Mouse (Mus musculus): Measurements from ENCODE around the gene Angpt4. TPM values are rescaled to one million over a fixed set of nuclear protein-coding genes. Genes with fewer than 3 reads are reported as not detected.

Gene Angpt4
- polyA plus RNA-seq (2012; rRNA removed) = 2.6 and 2.8 TPM in 2 replicates

DNA sequence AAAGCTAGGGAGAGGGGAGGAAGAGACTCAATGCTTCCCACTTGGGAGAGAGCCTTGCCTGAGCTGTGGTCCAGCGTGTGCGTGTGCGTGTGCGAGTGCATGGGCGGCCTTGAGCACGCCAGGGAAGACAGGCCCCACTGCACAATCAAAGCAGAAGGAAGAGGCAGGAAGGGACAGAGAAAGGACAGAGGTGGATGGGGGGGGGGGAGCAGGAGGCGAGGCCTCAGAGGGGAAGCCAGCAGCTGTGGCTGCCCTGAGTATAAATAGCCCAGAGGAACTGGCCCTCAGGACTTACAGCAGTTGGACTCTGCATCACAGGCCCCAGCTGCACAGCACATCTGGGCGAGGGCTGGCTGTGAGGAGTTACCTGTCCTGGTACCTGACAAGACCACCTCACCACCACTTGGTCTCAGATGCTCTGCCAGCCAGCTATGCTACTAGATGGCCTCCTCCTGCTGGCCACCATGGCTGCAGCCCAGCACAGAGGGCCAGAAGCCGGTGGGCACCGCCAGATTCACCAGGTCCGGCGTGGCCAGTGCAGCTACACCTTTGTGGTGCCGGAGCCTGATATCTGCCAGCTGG, at the start of gene Angpt4:
Angpt4 (plus strand) TSS at position 292 of the 582 bp plus-strand sequence.
- DNase-seq (ENCODE audit: low spot score) = no peak

DNA sequence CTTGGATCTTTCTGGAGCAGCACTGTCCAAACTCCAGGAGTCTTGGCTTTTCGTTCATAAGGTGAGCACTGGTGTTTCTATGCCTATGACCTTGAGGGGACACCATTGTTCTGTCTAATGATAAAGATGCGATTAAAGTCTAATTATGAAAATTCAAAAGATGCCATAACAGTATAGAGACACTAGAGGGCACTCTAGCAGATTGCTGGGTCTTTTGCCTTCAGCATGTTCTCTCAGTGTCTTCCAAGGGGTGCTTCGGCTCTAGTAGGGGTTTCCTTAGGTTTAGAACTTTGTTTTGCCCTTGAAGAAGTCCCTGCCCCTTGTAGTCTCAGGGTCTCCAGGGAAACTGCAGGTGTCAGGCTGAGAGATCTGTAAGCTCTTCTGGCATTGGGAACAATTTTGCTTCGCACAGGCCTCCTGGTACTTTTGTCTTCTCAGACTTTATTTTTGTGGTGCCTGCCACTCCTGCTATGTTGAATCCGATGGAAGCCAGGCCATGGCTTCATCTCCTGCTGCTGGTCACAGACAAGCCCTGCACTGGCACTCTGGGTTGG, 48.7 kb upstream of the Angpt4 start:
- no peak for DNase-seq (ENCODE audit: low spot score)

DNA sequence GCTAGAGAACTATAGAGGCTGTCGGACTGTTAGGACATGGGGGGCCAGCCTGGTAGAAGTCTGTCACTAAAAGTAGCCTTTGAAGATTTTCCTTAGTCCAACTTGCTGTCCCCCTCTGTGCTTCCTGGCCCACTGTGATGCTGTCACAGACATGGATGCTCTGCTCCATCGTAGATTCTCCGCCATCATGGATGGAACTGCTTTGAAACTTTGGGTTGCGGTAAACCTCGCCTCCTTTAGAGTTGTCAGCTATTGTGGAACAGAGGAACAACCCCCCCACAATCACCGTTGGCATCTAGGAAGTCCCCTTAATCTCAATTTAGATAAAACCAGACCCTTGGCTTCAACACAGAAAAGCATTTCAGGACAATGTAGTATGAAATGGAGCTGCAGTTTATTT, 46.1 kb upstream of the Angpt4 start:
- no peak for DNase-seq (ENCODE audit: low spot score)

DNA sequence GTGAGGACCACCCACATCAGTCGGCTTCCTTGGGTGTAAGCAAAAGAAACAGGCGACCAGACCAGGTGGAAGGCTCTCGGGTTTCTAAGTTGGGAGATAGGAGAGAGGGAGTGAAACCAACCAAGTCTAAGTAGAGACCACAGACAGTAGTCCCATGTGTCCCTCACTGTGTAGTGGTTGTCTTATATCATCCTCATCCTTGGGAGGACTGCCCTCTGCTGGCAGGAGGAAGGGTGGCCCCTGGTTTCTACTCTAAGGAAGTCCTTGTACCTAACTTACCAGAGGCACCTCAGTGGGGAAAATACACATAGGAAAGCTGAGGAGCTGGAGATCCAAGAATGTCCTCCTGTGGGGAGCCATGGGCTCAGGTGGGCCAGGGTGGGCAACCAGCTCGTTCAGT, 44.5 kb upstream of the Angpt4 start:
- DNase-seq (ENCODE audit: low spot score) = no peak

DNA sequence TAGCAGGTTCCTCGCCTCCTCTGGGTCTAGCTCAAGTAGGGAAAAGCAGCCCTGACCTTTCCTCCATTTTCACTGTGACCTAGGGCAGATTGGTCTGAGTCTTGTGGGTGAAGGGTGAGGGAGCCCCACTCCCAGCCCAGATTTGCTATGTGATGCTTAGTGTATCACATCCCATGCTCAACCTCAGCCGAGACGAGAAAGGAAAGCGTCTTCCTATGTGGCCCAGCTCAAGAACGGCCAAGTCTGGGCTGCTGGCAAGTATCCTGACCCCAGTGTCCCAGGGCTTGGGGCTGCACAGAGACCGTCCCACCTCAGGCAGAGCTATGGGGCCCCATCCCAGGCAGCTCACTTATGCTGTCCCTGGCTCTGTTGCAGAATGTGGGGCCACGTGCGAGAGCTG, 42.8 kb upstream of the Angpt4 start:
- no peak for DNase-seq (ENCODE audit: low spot score)

DNA sequence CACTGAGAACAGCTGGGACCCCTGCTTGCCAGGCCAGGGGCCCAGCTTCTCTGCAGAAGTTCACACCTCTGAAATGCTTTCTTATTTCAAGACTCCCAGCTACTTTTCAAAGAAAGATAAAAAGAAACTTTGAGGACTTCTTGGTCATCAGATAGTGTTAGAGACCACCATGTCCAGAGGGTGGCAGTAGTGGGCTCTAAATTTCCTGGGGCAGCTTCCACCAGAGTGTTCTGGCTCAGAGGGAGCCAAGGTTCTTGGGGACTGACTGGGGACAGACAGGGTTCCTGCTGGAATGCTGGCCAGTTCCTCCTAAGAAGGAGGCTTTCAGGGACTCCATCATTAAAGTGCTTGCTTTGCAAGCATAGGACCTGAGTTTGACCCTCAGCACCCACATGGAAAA, 36.5 kb upstream of the Angpt4 start:
- DNase-seq (ENCODE audit: low spot score) = no peak

DNA sequence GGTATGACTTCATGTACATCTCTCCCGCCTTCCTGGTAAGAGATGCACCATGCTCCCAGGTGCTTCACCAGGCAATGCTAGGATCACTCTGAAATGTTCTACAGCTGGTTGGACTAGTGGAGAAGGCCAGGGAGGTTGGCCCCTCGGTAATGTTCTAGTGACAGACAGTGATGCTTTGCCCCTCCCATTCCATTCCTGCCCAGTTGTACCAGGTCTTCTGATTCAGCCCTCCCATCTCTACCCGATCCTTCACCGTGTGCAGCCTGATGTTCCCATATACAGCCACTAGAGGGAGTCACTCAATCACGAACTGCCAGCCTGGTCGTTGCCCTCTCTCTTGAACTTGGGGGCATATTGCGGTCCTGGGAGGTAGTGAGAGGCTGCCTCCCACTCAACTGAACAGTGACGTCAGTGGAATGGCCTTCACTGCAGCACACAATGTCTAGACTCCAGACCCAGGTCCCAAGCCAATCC, 35.0 kb upstream of the Angpt4 start:
- no peak for DNase-seq (ENCODE audit: low spot score)

DNA sequence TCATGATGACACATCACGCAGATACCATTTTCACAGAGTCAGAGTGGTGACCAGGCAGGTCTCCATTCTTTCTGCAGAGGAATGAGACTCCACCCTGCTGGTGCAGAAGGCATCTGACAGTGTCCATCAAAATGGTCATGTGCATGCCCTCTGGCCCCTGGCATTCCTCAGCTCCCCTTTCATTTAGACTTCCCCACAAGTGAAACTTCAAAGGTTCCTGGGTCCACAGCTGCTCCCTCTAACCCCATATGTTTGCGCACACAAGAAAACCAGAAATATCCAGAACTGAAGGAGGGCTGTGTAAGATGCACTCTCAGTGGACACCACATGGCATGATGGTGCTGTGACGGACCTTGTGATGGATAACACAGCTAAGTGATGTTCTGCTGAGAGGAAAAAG, 32.4 kb upstream of the Angpt4 start:
- no peak for DNase-seq (ENCODE audit: low spot score)

DNA sequence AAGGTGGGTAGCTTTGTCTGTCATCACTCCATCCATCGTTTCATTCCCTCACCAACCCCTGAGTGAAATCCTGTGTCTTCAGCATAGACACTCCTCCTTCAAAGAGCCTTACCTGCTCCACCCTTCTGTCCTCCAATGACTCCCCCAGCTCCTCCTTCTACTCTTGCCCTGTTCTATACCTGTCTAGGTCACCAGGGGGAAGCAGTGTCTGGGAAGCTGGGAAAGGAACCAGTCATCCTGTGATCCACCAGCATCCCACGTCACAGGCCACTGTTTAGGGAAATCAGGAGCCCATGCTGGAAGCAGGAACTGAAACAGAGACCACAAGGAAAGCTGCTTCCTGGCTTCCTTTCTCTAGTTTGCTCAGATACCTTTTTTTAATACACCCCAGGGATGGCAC, 31.2 kb upstream of the Angpt4 start:
- DNase-seq (ENCODE audit: low spot score) = no peak

DNA sequence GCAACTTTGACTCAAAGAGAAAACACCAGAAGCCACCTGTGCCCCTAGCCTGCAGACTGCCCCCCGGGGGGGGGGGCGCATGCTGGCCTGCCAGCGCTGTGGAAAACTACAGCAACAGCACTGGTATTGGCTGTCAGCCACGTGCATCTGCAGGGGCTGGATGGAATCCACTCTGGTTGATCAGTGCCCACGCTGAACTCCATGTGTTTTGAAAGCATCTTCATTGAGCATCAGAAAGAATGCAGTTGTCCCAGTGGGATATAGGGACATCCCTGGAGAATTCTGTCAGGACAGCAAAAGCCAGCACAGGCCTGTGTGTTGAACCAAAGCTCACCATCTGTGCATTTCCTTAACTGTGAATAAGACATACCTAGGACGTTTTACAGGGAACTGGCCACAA, 20.0 kb upstream of the Angpt4 start:
- no peak for DNase-seq (ENCODE audit: low spot score)

DNA sequence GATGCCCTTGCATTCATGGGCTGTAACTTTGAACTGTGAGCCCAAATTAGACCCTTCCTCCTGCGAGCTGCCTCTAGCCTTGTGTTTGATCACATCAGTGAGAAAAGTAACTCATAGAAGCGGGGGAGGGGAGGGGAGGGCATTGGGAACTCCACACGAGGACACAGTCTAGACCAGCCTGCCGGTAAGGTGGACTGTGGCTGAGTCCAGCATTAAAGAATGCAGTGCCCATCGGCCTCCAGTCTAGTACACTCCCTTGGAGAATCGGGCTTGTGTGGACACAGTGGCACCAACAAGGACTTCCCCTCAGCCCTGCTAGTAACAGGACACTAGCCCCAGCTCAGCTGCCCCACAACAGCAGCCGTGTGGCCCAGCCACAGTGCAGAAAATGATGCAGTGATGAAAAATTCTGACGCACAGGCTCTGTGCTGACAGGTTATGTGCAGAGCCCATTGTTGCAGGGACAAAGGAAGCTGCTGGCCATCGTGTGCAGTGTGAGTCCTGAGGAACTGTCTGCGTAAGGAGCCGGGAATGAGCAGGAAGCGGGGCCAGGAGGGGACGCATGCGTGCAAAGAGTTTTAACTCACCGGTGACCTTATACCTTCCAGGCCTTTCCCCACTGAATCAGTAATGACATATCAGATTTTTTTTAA, 17.8 kb upstream of the Angpt4 start:
- no peak for DNase-seq (ENCODE audit: low spot score)

DNA sequence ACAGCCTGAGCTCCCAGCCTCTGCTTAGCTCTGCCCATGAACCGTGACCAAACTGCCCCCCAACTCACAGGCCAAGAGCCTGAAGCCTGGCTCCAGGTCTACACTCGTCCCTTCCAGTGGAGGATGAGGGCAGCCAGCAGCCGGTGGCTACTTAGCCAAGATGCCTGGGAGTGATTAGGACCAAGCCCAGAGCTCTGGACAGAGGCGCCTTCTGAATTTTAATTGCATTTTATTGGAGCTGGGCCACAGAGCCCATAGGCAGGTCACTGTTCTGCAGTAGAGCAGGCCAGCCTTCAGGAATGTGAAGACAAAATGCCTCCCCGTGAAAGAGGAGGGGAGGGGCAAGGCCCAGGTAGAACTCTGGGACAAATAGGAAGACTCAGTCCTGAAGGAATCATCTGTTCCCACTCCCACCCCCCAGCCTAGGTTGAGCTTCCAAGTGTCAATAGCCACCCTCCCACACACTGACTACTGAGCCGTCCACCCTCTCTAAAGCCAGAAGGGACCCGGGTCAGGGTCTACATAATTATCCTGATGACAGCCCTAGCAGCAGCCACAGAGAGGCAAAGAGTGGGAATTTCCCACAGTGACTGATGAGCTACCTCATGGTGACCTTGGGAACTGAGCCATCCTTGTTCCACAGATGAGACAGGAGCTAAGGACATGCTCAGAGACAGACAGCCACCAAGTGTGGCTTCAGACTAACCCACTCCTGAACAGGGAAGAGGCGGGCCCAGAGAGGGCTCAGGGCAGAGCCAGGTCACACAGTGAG, 16.6 kb upstream of the Angpt4 start:
- no peak for DNase-seq (ENCODE audit: low spot score)

DNA sequence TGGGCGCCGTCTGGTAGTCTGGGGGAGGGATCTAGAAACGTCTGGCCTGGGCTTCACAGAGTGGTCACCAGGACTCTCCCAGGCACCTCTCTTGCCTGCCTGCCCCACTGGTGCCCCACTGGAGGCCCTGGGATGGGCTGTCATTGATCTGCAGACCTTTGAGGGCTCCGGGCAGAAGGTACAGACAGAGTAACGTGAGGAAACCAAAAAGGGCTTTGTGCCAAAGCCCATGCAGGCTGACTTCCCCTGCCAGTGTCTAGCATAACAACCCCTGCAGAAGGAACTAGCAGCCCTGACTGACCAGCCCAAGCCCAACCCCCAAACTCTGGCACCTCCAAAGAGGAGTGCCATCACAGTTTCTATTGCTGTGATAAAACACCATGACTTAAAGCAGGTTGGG, 15.1 kb upstream of the Angpt4 start:
- no peak for DNase-seq (ENCODE audit: low spot score)

DNA sequence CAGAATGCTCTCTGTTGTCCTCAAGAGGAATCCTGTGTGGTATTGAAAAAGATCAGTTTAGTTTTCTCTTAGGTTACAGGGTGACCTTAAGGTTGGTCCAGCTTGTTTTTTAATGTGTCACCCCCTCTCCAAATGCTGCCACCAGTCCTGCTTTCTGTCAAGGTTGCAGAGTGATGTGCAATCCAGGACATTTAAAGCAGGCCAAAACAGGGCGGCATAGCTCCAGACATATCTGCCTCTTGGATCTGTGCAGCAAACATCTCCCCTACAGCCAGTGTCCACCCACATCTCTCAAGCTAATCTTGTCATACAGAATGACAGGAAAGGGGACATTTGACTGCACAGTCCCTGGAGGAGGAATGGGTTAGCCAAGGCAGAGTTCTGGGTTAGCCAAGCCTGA, 12.9 kb upstream of the Angpt4 start:
- DNase-seq (ENCODE audit: low spot score) = no peak

DNA sequence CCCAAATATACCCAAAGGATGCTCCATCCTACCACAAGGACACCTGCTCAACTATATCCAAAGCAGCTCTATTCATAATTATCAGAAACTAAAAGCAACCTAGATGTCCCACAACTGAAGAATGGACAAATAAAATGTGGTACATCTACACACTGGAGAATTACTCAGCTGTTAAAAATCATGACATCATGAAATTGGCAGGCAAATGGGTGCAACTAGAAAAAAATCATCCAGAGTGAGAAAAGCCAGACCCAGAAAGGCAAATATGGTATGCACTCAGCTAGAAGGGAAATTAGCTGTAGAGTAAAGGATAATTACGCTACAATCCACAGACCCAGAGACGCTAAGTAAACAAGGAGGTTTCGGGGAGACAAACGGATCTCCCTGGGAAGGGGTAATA, 10.2 kb upstream of the Angpt4 start:
- DNase-seq (ENCODE audit: low spot score) = no peak

DNA sequence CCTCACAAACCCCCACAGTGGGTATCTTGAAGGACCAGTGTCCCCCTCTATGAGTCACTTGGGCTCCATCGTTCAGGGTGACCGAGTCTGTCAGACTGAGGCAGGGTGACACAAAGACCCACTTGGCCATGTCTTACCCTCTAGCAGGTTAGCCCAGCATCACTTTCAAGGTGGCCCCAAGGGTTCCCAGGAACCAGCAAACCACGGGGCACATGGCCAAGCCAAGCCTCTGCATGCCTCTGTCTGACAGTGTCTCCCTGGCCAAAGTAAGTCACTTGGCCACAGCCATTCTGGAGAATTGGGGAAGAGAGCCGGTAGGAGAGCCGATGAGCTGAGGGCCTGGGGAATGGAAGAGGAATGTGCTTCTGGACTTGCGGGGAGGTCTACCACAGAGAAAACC, 7.7 kb upstream of the Angpt4 start:
- no peak for DNase-seq (ENCODE audit: low spot score)

DNA sequence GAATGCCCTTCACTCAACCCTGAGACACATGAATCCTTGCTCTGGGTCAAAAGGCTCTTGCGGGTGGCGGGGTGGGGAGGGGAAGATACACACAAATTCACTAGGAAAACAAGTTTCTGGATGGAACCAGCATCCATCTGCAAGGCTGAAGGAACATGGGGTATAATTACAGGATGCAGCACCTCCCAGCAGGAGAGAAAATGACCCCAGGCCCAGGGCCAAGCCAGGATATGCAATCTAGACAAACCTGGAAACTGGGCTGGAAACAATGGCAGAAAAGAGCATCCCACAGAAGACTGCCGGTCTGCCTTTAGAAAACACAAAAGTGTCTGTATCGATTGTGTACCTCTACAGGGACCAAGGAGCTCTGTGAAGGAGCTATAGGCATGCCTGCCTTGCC, 7.1 kb upstream of the Angpt4 start:
- DNase-seq (ENCODE audit: low spot score) = no peak

DNA sequence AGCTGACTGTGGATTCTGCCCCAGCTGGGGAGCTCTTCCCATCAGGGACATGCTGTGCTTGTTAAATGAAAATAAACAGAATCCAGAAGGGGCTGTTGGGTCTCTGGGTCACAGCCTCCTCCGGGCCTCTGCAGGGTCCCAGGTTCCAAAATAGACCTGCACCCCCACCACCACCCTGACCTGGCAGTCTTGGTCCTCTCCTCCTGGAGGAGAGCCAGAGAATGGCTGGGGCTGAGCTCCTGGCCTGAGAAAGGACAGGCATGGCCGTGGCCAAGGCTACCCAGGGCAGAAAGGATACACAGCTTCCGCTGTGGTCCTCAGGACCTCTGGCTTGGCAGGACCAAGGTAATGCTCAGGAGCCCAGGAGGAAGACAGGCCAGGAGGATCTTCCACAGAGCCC, 6.4 kb upstream of the Angpt4 start:
- DNase-seq (ENCODE audit: low spot score) = no peak

DNA sequence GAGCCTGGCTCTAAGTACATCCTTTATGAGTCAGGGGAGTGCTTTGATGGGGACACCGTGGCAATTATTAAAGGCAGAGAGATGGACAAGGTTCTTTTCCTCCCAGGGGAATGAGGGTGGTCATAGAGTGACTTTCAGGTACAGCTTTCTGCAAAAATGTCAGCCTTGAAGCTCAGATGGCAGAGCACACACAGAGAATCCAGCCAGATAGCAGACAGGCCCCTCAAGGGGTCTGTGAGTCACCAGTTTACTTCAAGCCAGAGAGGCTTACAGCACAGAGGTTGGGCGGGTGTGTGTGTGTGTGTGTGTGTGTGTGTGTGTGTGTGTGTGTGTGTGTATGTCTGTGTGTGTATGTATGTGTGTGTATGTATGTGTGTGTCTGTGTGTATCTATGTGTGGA, 4.0 kb upstream of the Angpt4 start:
- DNase-seq (ENCODE audit: low spot score) = no peak

DNA sequence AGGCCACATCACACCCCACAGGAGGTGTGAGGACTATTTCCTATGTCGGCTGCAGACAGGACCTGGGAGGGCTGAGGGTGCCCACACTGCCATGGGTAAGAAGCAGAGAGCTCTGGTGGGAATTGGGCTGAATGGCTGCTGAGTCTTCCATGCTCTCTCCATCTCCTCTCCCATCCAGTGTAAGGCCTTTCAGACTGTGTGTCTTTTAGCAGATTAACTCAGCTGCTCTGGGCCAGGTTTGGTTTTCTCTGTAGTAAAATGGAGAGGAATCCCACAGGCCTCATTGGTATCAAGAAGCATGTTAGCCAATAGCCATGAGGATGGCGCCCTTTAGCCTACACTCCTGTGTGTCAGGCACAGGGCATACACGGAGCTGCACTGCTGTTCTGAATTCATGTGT, 1.6 kb upstream of the Angpt4 start:
- no peak for DNase-seq (ENCODE audit: low spot score)

DNA sequence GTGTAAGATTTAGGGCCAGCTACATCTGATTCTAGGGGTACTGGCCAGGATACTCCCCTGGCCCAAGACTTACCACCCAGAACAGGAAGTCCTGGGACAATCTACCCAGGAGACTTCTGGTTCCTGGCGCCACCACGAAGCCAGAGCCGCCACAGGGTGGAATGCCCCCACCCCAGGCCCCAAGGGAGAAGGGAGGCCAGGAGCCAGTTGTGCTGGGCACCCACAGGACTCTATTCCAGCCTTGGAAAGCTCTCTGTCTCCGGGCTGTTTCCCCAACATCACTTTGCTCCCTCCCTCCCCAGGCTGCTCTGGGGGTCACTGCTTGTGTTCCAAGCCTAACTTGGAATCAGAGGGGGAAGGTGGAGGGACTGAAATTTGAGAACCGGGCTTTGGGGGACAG, 512 bp upstream of the Angpt4 start:
- no peak for DNase-seq (ENCODE audit: low spot score)

DNA sequence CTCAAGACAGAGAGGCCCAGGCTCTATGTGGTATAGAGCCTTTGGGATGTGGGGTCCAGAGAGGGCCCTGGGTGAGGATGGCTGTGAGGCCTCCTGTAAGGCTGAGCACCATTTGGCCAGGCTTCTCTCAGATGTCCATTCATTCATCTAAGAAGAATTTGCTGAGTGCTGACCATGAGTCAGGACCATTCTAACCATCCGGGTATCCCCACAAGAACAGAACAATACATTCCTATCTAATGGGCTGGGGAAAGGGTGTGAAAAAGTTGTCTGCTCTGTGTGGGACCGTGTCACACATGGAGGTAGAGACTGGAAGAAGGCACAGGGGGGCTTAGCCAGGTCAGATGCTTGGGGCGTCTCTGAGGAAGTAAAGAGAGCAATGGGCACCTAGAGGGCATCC, 741 bp downstream of the Angpt4 start:
- DNase-seq (ENCODE audit: low spot score) = no peak

DNA sequence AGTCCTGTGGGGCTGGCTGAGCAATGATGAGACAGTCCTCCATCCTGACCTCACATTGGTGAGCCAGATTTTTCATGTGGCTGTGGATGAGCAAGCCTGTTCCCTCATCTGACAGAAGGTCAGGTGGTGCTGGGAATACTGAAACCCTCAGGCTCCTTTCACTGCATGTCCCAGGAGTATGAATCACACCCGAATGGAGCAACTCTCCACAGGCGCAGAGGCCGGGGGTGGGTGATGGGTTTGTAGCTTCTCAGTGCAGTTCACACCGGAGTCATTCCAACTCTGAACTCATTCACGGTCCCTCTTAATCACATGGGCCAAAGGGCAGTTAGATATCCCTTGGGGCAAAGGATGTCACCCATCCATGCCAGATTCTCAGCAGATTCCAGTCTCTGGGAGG, 3.1 kb downstream of the Angpt4 start:
- no peak for DNase-seq (ENCODE audit: low spot score)
